Mouse (Mus musculus): ENCODE data around the gene Scgb2a2.
"Not testable (repeated sequence)": the region's sequence is repeated elsewhere in the genome, so short reads cannot be mapped to it uniquely, and the experiment has no call there.

Gene Scgb2a2

DNA sequence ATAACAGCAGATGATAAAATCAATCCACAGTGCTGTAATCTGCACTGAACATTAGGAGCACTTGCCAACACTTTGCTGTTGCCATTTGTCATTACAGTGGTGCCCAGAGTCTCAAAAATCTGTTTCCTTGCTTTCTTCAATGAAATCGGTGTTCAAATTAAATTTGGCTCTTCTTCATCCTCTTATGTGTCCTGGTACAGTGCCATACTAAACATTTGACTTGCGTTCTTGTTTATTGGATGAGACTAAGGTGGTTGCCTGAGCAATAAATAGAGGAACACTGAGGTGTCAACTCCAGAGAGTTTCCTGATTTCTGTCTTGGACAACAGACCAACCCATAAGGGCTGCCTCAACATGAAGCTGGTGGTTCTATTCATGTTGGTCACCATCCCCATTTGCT lies at the start of gene Scgb2a2:
Gene Scgb2a2 (plus strand): TSS at position 301 of the 400 bp plus-strand sequence.
- no peak for DNase-seq (ENCODE audit: low spot score)

DNA sequence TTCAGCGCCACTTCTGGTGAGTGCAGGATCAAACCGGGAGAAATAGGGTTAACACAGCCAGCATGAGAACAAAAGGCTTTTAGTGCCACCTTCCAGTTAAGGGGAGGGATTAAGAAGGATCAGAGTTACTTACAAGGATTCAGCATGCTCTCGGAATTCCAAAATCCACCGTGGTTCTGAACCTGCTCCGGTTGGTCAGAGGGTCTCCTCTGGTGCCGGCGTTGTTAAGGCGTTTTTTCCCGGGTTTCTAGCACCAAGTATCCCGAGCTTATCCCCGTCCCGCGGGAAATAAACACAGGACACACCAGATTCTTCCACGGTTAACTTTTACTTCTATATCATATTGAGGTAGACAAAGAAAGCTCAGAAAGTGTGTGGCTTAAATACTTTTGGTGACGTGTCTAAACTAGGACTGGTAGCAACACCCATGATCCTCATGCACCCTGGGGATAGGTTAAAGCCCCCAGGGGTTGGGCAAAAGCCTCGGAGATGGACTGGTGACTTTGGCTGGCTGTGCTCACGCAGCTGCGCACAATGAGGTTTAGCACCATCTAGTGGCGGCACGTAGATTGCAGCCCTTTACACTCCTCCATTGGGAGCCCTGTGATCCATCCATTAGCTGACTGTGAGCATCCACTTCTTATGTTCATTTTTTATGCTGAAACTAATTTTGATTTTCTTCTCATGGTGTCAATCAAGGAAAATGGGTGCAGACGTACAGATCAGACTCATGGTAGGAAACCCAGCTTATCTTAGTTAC lies 10.6 kb upstream of the Scgb2a2 start:
- DNase-seq (ENCODE audit: low spot score): not testable (repeated sequence)

DNA sequence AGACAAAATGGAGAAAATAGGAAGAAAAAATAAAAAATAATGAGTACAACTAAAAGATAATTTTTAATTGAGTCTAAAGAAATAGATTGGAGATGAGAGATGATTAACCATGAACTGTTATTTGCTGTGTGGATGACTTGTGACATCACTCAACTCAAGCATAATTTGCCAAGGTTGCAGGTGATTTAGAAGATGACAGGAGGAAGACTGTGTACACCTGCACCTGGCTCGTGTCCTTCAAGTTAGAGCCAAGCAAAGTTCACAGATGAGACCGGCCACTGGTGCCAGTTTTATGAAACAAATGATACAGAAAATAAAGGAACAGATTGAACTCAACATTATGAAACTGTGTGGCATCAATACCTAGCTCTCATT lies 10.0 kb upstream of the Scgb2a2 start:
- no peak for DNase-seq (ENCODE audit: low spot score)

DNA sequence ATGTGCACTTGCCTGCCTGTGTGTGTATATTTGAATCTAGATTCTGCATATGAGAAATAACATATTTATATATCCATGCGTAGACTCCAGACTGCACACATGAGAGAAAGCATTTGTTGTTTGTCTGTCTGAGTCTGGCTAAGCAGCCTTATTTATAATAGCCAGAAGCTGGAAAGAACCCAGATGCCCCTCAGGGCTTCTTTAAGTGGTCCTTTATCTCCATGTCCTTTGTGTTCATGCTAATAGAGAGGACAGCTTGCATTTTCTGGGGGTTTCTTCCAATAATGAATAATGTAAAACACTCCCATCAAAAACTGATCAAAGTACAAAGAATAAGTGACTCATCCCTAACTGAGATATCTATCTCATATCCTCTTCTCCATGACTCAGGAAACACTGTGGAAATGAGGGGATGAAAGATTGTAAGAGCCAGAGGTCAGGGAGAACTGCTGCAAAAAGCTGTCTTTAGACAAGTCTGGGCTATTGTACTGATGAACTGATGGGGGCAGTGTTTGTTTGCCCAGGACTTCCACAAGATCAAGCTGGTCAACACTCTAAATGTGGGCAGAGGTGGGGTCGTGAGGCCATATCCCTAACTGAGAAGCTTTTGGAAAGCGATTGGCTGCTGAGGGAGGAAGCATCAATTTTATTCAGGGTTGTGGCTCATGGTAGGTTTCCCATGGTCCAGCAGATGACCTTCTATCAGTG lies 2.2 kb downstream of the Scgb2a2 start:
- DNase-seq (ENCODE audit: low spot score): not testable (repeated sequence)

DNA sequence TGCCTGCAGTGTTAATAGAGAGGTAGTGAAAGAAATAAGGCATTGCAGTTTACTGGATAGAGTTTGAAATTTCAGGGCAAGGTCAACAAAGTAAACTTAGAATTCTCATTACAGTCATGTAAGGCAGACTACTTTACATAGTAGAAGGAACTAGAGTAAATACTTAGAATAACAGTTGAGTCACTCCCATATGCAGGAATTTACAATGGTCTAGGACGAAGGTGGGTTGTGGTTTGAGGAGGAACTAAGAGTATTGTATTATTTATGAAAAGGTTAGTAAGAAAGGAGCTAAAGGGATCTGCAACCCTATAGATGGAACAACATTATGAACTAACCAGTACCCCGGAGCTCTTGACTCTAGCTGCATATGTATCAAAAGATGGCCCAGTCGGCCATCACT lies 13.5 kb downstream of the Scgb2a2 start:
- not testable (repeated sequence) for DNase-seq (ENCODE audit: low spot score)

DNA sequence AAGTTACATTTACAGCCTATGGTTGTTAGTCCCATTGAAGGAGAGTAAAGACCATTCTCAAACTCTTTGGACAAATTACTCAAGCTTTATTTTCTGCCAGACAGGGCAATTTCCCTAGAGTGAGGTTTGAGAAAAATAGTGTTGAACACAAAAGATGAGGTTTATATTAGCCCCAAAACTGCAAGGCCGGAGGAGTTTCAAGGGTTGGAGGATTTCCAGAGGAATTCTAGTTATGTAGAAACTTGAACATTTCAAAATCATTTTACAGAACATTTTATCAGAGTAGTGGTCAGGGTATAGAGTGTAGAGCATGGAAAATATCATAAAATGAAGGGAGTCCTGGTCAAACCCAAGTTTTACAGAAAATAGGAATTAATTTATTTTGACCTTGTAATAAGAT lies 17.5 kb downstream of the Scgb2a2 start:
- no peak for DNase-seq (ENCODE audit: low spot score)

DNA sequence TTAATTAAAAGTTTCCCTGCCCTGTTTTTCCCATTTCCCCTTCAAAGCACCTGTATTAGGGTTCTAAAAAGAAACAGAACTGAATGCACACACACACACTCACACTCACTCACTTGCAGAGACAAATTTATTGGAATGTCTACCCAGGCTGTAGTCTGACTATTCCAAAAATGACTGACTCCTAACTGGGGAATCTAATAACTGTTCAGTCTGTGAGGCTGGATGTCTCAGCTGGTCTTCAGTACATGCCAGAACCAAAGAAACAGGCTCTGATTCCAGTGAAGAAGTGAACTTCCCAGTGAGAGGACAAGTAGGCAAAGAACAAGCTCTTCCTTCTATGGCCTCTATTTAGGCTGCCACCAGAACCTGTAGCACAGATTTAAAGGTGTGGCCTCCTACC lies 18.1 kb downstream of the Scgb2a2 start:
- DNase-seq (ENCODE audit: low spot score): no peak

DNA sequence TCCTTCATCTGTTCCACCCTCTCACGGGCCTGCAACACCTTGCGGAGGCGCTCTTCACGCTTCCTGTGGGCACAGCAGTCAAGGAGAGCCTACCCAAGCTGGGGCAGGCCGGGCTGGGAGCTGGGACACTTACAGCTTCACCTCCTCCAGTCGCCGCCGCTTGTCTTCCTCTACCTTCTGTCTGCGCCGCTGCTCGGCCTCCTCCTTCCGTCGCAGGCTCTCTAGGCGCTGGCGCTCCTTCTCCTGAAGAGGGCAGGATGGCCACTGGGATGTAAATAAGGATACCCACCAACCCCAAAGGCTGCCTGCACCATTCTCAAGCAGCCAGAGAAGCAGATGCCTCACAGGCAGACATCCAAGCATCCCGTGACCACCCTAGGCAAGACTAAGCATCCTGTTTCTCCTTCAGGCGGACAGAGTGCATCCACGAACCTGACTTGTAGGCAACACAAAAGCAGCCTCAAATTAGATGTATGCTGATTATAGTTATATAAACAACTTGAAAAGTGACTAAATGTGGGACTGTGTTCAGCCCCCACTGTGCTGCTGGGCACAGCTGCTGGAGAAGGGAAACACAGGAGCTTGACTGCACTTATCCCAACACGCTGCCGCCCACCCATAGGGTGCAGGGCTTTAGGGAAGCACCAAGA lies 30.9 kb downstream of the Scgb2a2 start:
- DNase-seq (ENCODE audit: low spot score): no peak

DNA sequence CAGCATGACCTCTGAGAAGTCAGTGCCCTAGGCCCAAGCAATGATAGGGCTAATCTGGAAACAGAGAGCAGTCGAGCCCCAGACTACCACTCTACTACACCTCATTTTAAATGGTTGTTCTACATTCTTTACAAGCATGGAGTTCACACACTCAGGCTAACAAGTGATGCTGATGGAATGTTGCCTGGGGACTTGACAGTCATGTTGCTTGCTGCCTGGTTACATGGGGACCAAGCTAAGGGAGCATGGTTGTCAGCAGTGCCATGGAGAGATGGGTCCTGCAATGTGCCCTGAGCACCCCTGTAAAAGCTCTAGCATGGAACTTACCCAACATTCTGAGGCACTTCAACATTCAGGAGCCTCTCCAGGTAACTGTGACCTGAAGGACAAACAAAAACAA lies 39.0 kb downstream of the Scgb2a2 start:
- no peak for DNase-seq (ENCODE audit: low spot score)

DNA sequence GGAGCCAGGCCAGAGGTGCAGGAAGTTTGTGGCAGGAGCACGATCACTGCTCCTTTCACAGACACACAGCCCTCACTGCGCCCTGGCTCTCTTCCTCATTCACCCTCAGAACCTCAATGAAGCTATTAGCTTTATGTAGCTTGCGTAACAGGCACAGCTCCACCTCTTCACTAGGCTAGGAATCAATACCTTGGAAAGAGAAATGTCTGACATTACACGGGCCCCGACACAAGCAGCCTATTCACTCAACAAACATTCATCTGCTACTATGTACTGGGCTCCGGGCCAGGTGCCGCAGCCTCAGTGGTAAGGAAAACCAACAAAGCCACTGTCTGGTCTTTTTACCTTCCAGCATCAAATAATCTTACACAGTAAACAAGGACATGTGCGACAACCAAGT lies 39.4 kb downstream of the Scgb2a2 start:
- DNase-seq (ENCODE audit: low spot score): no peak

DNA sequence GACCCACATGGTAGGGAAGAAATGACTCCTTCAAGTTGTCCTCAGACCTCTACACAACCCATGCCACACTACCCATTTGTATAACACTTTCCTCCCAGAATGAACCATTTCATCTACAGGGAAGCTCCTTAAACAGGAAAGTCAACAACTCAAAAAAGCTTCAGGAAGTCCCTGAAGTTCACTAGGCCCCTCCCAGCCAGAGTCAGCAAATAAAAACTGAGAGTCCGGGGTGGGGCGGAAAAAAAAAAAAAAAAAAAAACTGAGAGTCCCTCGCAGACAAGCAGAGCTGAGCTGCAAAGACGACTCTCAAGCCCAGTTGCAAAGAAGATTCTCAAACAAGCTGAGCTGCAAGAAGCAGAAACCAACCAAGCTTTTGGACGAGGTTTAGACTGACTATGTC lies 48.7 kb downstream of the Scgb2a2 start:
- no peak for DNase-seq (ENCODE audit: low spot score)

DNA sequence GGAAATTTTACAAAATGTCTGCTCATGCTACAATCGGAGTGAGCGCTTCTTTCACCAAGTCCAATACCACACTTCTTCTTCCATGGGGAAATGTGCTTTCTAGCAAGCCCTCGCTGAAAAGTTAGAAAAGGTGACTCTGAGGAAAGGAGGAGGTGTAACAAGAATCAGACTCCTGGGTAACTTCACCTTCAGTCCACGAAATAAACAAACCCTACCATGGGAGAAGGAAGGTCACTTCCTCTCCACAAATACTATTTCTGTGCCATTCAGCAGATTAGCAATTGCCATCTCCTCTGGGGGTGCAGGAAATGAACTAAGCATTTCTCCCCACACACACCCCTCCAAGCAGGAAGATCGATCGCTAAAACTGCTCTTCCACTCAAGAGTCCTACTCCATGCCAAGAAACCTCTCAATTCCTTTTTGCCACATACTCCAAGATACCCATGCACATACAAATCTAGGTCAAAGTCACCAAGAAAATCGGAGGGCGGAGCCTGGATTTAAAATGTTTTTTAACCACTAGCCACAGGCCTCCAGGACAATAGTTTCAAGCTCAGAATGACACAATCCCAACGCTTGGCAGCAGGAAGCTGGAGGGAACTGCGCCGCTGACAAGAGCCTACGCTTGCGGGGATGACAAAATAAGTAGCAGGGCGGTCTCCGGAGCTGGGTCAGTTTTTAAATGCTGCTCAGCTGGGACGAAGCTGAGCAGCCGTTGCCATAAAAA lies 51.1 kb downstream of the Scgb2a2 start:
- no peak for DNase-seq (ENCODE audit: low spot score)

DNA sequence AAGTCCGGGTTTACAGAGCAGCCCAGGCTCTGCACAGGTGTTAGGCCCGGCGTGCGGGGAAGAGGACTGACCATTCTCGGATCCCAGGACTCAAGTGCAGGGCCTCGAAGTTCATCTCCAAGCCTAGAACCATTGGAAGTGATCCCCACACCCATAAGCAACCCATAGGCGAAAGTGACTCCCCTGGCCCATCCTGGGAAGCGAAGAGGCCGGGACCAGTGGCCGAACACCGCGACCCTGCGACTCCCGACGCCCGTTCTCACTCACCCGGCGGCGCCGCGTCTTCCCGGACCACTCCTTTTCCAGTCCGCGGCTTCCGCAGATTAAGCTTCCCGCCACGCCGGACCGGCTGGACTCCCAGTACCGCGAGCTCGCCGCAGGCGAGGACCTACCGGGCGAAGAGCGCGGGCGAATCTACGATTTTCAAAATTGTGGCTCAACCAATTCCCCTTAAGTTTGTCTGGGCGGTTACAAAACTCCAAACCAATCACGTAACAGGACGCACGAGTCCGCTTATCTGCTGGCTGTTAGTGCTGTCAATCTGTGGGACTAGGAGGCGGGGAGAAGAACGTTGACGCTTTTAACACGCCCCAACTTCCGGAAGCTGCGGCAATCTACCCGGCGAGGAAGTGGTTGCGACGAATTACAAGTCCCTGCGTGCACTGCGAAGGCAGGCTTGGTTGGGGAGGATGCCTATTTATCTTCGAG lies 51.9 kb downstream of the Scgb2a2 start, which contains the start of gene Incenp:
Gene Incenp (minus strand): TSS at position 480 of the 708 bp plus-strand sequence.
- DNase-seq (ENCODE audit: low spot score): peak; percentile 98

DNA sequence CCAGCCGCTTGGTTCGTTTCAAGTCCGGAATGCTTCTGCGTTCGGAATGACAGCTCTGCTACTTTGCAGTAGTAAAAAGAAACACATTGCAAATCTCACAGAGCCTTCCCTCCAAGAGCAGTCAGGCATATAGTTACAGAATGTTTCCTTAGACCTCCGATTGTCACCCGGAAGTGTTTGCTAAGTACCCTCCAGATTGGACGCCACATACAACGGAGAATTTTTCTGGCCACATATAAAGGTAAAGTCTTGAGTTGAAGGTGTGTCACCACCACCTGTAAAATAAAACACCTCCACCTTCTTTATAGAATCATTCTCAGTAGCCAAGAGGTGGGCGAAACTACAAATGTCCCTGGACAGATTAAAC lies 52.4 kb downstream of the Scgb2a2 start:
- DNase-seq (ENCODE audit: low spot score): no peak

DNA sequence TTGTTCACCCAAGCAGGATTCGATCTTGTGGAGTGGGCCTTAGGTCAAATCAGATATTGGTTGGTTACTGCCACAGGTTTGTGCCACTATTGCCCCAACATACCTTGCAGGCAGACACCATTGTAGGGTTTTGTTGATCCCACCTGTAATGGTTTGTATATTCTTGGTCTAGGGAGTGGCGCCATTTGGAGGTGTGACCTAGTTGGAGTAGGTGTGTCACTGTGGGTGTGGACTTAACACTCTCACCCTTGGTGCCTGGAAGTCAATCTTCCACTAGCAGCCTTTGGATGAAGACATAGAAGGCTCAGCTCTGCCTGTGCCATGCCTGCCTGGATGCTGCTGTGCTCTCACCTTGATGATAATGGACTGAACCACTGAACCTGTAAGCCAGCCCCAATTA lies 53.3 kb downstream of the Scgb2a2 start:
- DNase-seq (ENCODE audit: low spot score): not testable (repeated sequence)

All from c-Kit-positive CD71-positive TER-119-positive erythroid progenitor cells, embryonic 14.5 days (primary cell).